Mouse (Mus musculus): ENCODE measurements around the gene Soat1. TPM values are rescaled to one million over a fixed set of nuclear protein-coding genes. Genes with fewer than 3 reads are reported as not detected.
"Not testable (repeated sequence)": the region's sequence is repeated elsewhere in the genome, so short reads cannot be mapped to it uniquely, and the experiment has no call there.

Soat1 gene
- total RNA-seq, 1 experiment, result 62.4 TPM

DNA sequence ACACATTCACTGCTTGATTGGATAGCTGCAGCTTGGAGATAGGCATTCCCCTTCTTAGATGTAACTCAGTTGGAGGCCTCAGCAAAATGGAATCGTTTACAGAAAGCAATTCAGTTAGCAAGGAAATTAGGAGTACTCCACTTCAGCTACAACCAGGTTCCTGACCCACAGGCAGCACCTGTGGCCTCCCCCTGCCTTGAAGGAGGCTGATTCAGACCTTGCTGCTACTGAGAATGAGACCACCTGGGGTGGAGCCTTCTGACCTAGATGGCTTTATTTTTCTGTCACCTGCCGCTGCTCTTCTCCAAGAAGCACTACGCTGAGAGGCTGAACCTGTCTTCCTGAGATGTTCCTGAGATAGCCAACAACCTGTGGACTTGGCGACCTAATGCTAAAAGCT is 65.6 kb downstream of the Soat1 start:
- Histone ChIP-seq H3K9ac (ENCODE audit: insufficient read depth, low read depth, low read length, poor library complexity, severe bottlenecking) (no peak overlapping the region), H3K4me3 (ENCODE audit: insufficient read depth in 1 of 2, low read depth in 1 of 2, low read length in 2 of 2, poor library complexity in 1 of 2, severe bottlenecking in 1 of 2) (no peak overlapping the region), H3K36me3 (ENCODE audit: control insufficient read depth, insufficient read depth, low read length, poor library complexity, severe bottlenecking) (no peaks in the 10 kb centered on the region), H3K4me1 (ENCODE audit: control insufficient read depth in 2 of 2, insufficient read depth in 2 of 2, low read length in 2 of 2, poor library complexity in 1 of 2) (peaks cover 2 to 4% of the 10 kb centered on the region in 2 experiments; a peak in 2 of 4 replicates), H3K9me3 (ENCODE audit: control insufficient read depth, insufficient read depth, low read depth, low read length) (no peaks in the 10 kb centered on the region), H3K27ac (ENCODE audit: insufficient read depth, low read depth, low read length, poor library complexity, severe bottlenecking) (no peak overlapping the region)
- in situ Hi-C loops (cut with MboI; ENCODE audit: low sequenced_read_pairs in 2 of 2, unreplicated experiment in 2 of 2), result no loop called here
- no peak for TF ChIP-seq ZC3H11A (IDR thresholded peaks at IDR 0.05; ENCODE audit: borderline replicate concordance, low read depth, low read length)
- no peak for TF ChIP-seq CHD2 (IDR thresholded peaks at IDR 0.05; ENCODE audit: low read depth, low read length)
- no peak for TF ChIP-seq HCFC1 (IDR thresholded peaks at IDR 0.05; ENCODE audit: borderline replicate concordance, insufficient read depth, low read length)
- no peak for TF ChIP-seq ZNF384 (IDR thresholded peaks at IDR 0.05; ENCODE audit: low read depth, low read length)
- no peak for TF ChIP-seq MAFK (IDR thresholded peaks at IDR 0.05; ENCODE audit: insufficient read depth, low read depth, low read length)
- no peak for DNase-seq (ENCODE audit: low read depth, low spot score)

DNA sequence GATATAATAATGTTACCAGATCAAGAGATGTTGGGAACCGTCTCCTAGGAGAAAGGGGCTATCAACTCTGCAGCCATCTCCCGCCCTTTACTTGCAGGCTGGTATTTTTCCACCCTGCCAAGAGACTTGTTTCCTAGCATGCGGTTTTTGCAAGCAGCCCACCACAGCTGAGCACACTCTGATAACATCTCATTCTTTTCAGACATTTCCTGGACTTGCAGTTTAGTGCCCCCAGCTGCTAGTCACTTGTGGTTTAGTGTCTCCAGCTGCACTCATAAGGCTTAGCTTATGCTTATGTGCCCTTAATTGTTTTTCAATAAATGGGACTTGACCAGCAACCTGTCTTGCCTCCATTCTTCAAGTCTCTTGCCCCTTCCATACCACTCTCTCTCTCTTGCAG is 66.1 kb downstream of the Soat1 start:
- no peaks in the 10 kb centered on the region for H3K36me3 ChIP-seq (ENCODE audit: control insufficient read depth, insufficient read depth, low read length, poor library complexity, severe bottlenecking)
- H3K4me1 ChIP-seq (ENCODE audit: control insufficient read depth in 2 of 2, insufficient read depth in 2 of 2, low read length in 2 of 2, poor library complexity in 1 of 2), result peaks cover 3 to 7% of the 10 kb centered on the region in 2 experiments; a peak in 2 of 4 replicates
- H3K4me3 ChIP-seq (ENCODE audit: insufficient read depth in 1 of 2, low read depth in 1 of 2, low read length in 2 of 2, poor library complexity in 1 of 2, severe bottlenecking in 1 of 2), result no peak overlapping the region
- no peaks in the 10 kb centered on the region for H3K9me3 ChIP-seq (ENCODE audit: control insufficient read depth, insufficient read depth, low read depth, low read length)
- no peak for DNase-seq (ENCODE audit: low read depth, low spot score)
- H3K9ac ChIP-seq (ENCODE audit: insufficient read depth, low read depth, low read length, poor library complexity, severe bottlenecking), result no peak overlapping the region
- no peak for TF ChIP-seq MAFK (IDR thresholded peaks at IDR 0.05; ENCODE audit: insufficient read depth, low read depth, low read length)
- no peak for TF ChIP-seq ZNF384 (IDR thresholded peaks at IDR 0.05; ENCODE audit: low read depth, low read length)
- TF ChIP-seq CHD2 (IDR thresholded peaks at IDR 0.05; ENCODE audit: low read depth, low read length), result no peak
- no peak for TF ChIP-seq ZC3H11A (IDR thresholded peaks at IDR 0.05; ENCODE audit: borderline replicate concordance, low read depth, low read length)
- TF ChIP-seq HCFC1 (IDR thresholded peaks at IDR 0.05; ENCODE audit: borderline replicate concordance, insufficient read depth, low read length), result no peak
- in situ Hi-C loops (cut with MboI; ENCODE audit: low sequenced_read_pairs in 2 of 2, unreplicated experiment in 2 of 2), result no loop called here
- no peak overlapping the region for H3K27ac ChIP-seq (ENCODE audit: insufficient read depth, low read depth, low read length, poor library complexity, severe bottlenecking)

GRCm38 (mm10) chr1:156403251-156403650 is 70.9 kb downstream of the Soat1 start:
- Histone ChIP-seq H3K4me3 (ENCODE audit: insufficient read depth in 1 of 2, low read depth in 1 of 2, low read length in 2 of 2, poor library complexity in 1 of 2, severe bottlenecking in 1 of 2) (no peak overlapping the region), H3K36me3 (ENCODE audit: control insufficient read depth, insufficient read depth, low read length, poor library complexity, severe bottlenecking) (no peaks in the 10 kb centered on the region), H3K9ac (ENCODE audit: insufficient read depth, low read depth, low read length, poor library complexity, severe bottlenecking) (no peak overlapping the region), H3K9me3 (ENCODE audit: control insufficient read depth, insufficient read depth, low read depth, low read length) (no peaks in the 10 kb centered on the region), H3K27ac (ENCODE audit: insufficient read depth, low read depth, low read length, poor library complexity, severe bottlenecking) (no peak overlapping the region), H3K4me1 (ENCODE audit: control insufficient read depth in 2 of 2, insufficient read depth in 2 of 2, low read length in 2 of 2, poor library complexity in 1 of 2) (peaks cover 5 to 7% of the 10 kb centered on the region in 2 experiments; a peak in 2 of 4 replicates)
- no peak for DNase-seq (ENCODE audit: low read depth, low spot score)
- TF ChIP-seq MAFK (IDR thresholded peaks at IDR 0.05; ENCODE audit: insufficient read depth, low read depth, low read length), result no peak
- no peak for TF ChIP-seq HCFC1 (IDR thresholded peaks at IDR 0.05; ENCODE audit: borderline replicate concordance, insufficient read depth, low read length)
- TF ChIP-seq ZC3H11A (IDR thresholded peaks at IDR 0.05; ENCODE audit: borderline replicate concordance, low read depth, low read length), result no peak
- TF ChIP-seq ZNF384 (IDR thresholded peaks at IDR 0.05; ENCODE audit: low read depth, low read length), result no peak
- no peak for TF ChIP-seq CHD2 (IDR thresholded peaks at IDR 0.05; ENCODE audit: low read depth, low read length)
- in situ Hi-C loops (cut with MboI; ENCODE audit: low sequenced_read_pairs in 2 of 2, unreplicated experiment in 2 of 2), result no loop called here

DNA sequence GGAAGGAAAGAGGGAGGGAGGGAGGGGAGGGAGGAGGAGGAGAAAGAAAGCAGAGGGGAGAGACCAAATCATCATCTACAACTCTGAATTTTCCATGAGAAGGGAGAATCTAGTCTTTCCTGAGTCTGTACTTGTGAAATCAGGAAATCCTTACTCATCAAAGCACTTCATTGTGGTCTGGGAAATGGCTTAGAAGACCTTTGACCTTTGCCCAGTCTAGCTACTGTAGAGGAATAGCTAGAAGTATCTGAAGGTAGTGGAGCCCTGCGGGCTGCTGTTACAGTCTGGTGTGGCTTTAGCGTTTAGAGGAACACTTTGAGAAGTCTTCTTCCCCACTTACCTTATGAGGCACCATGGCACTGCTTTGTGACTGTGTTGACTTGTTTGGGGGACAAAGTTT is 71.6 kb downstream of the Soat1 start:
- Histone ChIP-seq H3K9ac (ENCODE audit: insufficient read depth, low read depth, low read length, poor library complexity, severe bottlenecking) (no peak overlapping the region), H3K36me3 (ENCODE audit: control insufficient read depth, insufficient read depth, low read length, poor library complexity, severe bottlenecking) (no peaks in the 10 kb centered on the region), H3K27ac (ENCODE audit: insufficient read depth, low read depth, low read length, poor library complexity, severe bottlenecking) (no peak overlapping the region), H3K4me1 (ENCODE audit: control insufficient read depth in 2 of 2, insufficient read depth in 2 of 2, low read length in 2 of 2, poor library complexity in 1 of 2) (peaks cover 5 to 7% of the 10 kb centered on the region in 2 experiments; a peak in 2 of 4 replicates), H3K9me3 (ENCODE audit: control insufficient read depth, insufficient read depth, low read depth, low read length) (no peaks in the 10 kb centered on the region), H3K4me3 (ENCODE audit: insufficient read depth in 1 of 2, low read depth in 1 of 2, low read length in 2 of 2, poor library complexity in 1 of 2, severe bottlenecking in 1 of 2) (no peak overlapping the region)
- no peak for DNase-seq (ENCODE audit: low read depth, low spot score)
- TF ChIP-seq ZNF384 (IDR thresholded peaks at IDR 0.05; ENCODE audit: low read depth, low read length), result no peak
- TF ChIP-seq ZC3H11A (IDR thresholded peaks at IDR 0.05; ENCODE audit: borderline replicate concordance, low read depth, low read length), result no peak
- no peak for TF ChIP-seq CHD2 (IDR thresholded peaks at IDR 0.05; ENCODE audit: low read depth, low read length)
- TF ChIP-seq MAFK (IDR thresholded peaks at IDR 0.05; ENCODE audit: insufficient read depth, low read depth, low read length), result no peak
- no peak for TF ChIP-seq HCFC1 (IDR thresholded peaks at IDR 0.05; ENCODE audit: borderline replicate concordance, insufficient read depth, low read length)
- in situ Hi-C loops (cut with MboI; ENCODE audit: low sequenced_read_pairs in 2 of 2, unreplicated experiment in 2 of 2), result no loop called here

DNA sequence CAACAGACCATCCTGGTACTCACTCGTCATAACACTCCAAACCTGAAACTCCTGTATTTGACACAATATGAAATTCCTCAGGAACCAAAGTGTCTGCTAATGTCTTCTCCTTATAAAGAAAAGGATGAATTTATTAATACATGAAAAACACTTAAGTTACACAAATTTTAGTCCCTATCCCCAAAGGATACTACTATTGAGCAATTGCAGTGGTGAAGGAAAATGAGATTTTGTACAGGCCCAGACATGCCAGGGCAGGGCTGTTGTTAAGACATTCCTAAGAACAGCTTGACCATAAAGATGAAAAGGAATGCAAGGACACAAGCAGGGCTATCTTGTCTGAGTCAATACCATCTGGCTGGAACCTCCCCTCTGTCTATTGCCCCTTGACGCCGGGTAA is 74.0 kb downstream of the Soat1 start:
- H3K36me3 ChIP-seq (ENCODE audit: control insufficient read depth, insufficient read depth, low read length, poor library complexity, severe bottlenecking); in situ Hi-C loops (cut with MboI; ENCODE audit: low sequenced_read_pairs in 2 of 2, unreplicated experiment in 2 of 2); H3K4me3 ChIP-seq (ENCODE audit: insufficient read depth in 1 of 2, low read depth in 1 of 2, low read length in 2 of 2, poor library complexity in 1 of 2, severe bottlenecking in 1 of 2); H3K9ac ChIP-seq (ENCODE audit: insufficient read depth, low read depth, low read length, poor library complexity, severe bottlenecking); H3K9me3 ChIP-seq (ENCODE audit: control insufficient read depth, insufficient read depth, low read depth, low read length); H3K27ac ChIP-seq (ENCODE audit: insufficient read depth, low read depth, low read length, poor library complexity, severe bottlenecking); DNase-seq (ENCODE audit: low read depth, low spot score); H3K4me1 ChIP-seq (ENCODE audit: control insufficient read depth in 2 of 2, insufficient read depth in 2 of 2, low read length in 2 of 2, poor library complexity in 1 of 2): not testable (repeated sequence)
